Mouse (Mus musculus): ENCODE measurements around the gene 1700020D05Rik.

DNA sequence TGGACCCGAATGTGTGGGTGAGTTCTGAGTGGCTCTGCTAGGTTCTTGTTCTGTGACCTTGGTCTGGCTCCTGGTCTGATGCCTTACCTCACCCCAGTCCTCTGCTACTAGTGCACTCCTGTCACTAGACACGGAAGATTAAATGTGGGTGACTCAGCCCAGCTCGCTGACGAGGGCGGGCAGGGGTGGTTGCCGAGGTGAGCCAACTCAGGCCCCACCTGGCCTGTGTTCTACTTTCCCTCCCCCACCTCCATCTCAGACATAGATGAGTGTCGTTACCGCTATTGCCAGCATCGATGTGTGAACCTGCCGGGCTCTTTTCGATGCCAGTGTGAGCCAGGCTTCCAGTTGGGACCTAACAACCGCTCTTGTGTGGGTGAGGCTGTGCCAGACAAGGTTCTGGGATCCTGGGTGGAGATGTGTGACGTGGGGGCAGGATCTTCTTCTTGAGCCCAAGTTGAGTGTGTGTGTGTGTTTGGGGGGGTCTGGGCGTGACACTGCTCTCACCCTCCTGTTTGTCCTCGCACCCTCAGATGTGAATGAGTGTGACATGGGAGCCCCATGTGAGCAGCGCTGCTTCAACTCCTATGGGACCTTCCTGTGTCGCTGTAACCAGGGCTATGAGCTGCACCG, 25.8 kb downstream of the 1700020D05Rik start:
- no peak for TF ChIP-seq GATA1 (IDR thresholded peaks at IDR 0.05; ENCODE audit: borderline replicate concordance, low read length)
- TF ChIP-seq FLI1 (IDR thresholded peaks at IDR 0.05; ENCODE audit: low read length) = no peak
